Mouse (Mus musculus): ENCODE data around the gene Gm49321.

GRCm38 (mm10) chr12:73904133-73904934 lies 33.1 kb upstream of the Gm49321 start:
- TF ChIP-seq CTCF (IDR thresholded peaks at IDR 0.05; ENCODE audit: low read depth) (no peak), EP300 (IDR thresholded peaks at IDR 0.05; ENCODE audit: low read depth) (no peak)

Data from liver, embryonic 14.5 days (tissue).